Mouse (Mus musculus): Measurements from ENCODE around the gene Triobp. TPM values are rescaled to one million over a fixed set of nuclear protein-coding genes. Genes with fewer than 3 reads are reported as not detected.

Gene Triobp
- polyA plus RNA-seq, 1 experiment from 2014 or later, result 41.1 TPM

DNA sequence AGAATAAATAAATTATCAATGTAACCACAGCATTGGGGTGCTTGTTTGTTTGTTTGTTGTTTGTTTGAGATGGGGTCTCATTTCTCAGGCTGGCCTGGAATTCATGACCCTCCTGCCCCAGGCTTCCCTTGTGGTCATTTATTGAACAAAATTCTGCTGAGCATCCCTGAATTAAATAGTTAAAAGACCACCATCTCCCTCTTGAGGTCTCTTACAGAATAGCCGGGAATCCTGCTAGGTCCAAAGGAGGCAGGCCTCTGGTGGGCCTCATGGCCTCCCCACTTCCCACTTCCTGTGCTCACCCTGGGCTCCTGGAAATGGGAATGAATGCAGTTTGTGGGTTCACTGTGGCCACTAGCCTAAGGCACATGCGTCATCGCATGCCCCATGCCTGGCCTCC, 71.4 kb downstream of the Triobp start:
- Histone ChIP-seq H3K4me1 (ENCODE audit: control insufficient read depth in 2 of 2, insufficient read depth in 2 of 2, low read length in 2 of 2) (peaks cover 4 to 5% of the 10 kb centered on the region in 2 experiments), H3K9ac (ENCODE audit: low read length) (no peak overlapping the region), H3K4me3 (ENCODE audit: control insufficient read depth in 1 of 2, insufficient read depth in 1 of 2, low read depth in 1 of 2, low read length in 2 of 2) (no peak overlapping the region), H3K36me3 (ENCODE audit: control insufficient read depth, insufficient read depth, low read length) (no peaks in the 10 kb centered on the region), H3K27me3 (ENCODE audit: control insufficient read depth, insufficient read depth, low read length) (no peaks in the 10 kb centered on the region), H3K4me2 (ENCODE audit: low read length) (no peak overlapping the region), H3K9me3 (ENCODE audit: control insufficient read depth, low read length) (no peaks in the 10 kb centered on the region), H3K27ac (replicated peaks in 1 of 2; ENCODE audit: control insufficient read depth in 1 of 2, insufficient read depth in 1 of 2, low read depth in 2 of 2, low read length in 2 of 2) (no peak overlapping the region)
- ATAC-seq (ENCODE audit: insufficient number of reproducible peaks, insufficient read depth, low FRiP score, low read depth), result no peak
- WGBS, result 57% methylated on average over 3 of the region's 3 CpGs

DNA sequence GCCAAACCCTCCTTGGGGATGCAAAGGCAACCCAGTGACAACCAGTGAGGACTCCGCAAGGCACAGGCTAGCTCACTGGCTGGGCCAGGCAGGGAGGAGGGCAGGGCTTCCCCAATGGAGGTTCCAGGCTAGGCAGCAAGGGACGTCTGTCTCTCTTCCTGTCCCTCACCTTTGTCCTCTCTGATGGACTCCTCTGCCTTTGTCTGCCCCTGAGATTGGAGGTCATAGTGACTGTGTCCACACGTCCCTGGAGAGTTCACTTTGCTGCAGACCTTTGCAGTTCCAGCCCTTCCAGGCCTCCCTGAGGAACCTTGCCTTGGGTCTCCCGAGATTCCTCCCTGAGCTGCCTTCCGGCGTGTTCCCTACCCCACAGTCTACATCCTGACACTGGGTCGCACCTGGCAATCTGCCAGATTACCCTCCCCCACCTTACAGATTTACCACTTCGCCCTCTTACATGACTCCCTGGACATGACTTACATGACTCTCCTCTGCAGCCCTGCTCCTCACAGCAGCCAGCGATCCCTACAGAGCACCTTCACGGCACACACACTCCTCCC, 75.2 kb downstream of the Triobp start:
- H3K9ac ChIP-seq (ENCODE audit: low read length), result 0 out of 2 replicates have a peak overlapping the region, but pooled peaks have one; percentile 17
- H3K36me3 ChIP-seq (ENCODE audit: control insufficient read depth, insufficient read depth, low read length), result no peaks in the 10 kb centered on the region
- H3K27ac ChIP-seq (replicated peaks in 1 of 2; ENCODE audit: control insufficient read depth in 1 of 2, insufficient read depth in 1 of 2, low read depth in 2 of 2, low read length in 2 of 2), result no peak overlapping the region
- H3K9me3 ChIP-seq (ENCODE audit: control insufficient read depth, low read length), result no peaks in the 10 kb centered on the region
- H3K4me3 ChIP-seq (ENCODE audit: control insufficient read depth in 1 of 2, insufficient read depth in 1 of 2, low read depth in 1 of 2, low read length in 2 of 2), result no peak overlapping the region
- no peak overlapping the region for H3K4me2 ChIP-seq (ENCODE audit: low read length)
- peaks cover 13 to 19% of the 10 kb centered on the region in 2 experiments for H3K4me1 ChIP-seq (ENCODE audit: control insufficient read depth in 2 of 2, insufficient read depth in 2 of 2, low read length in 2 of 2)
- WGBS, result 48% methylated on average over 10 of the region's 10 CpGs
- ATAC-seq (ENCODE audit: insufficient number of reproducible peaks, insufficient read depth, low FRiP score, low read depth), result no peak
- no peaks in the 10 kb centered on the region for H3K27me3 ChIP-seq (ENCODE audit: control insufficient read depth, insufficient read depth, low read length)

DNA sequence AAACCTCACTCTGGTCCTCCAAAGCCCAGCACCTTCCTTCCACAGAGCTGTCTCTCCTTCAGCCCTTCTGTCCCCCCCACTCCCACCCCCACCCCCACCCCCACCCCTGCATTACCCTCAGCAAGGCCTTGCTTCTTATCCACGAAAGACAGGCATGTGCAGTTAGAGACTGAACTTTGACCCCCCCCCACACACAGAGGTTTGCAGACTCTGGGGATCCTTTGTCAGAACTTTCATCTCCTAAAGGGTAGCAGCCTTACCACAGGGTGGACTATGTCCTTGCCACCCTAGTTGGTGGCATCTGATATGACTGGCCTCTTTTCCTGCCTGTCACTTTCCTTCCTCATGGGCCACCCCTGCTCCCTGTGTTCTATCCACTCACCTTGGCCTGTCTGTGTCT, 75.8 kb downstream of the Triobp start:
- no peak overlapping the region for H3K27ac ChIP-seq (replicated peaks in 1 of 2; ENCODE audit: control insufficient read depth in 1 of 2, insufficient read depth in 1 of 2, low read depth in 2 of 2, low read length in 2 of 2)
- WGBS, result 83% methylated on average over 1 of the region's 1 CpGs

DNA sequence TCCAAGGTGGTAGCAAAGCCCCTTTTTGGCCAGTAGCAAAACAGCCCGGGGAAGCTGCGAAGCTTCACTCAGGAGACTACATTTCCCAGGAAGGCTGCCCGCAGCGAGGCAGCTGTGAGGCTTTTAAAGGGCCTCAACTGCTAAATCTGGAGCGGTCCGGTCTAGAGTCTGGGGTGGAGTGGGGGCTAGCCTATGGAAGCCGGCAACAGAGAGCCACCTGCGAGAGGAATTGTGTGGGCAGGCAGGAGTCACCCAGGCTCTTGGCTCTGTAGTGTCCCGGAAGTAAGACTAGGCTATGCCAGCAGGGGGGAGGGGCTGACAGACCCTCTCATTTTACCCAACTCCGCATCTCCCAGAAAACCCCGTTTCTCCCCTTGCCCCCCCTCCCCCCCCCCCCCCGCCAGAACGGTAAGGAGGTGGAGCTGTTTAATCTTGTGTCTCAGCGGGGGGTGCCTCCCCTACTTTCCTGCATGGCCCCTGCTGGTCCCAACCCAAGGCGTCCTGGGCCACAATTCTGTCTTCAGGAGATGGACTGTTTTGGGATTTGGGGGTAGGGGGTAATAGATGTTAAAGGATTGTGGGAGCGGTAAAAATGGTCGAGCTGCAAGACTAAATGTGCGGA, 78.3 kb downstream of the Triobp start:
- Histone ChIP-seq H3K4me2 (ENCODE audit: low read length) (peak overlapping the region; percentile 39), H3K27ac (replicated peaks in 1 of 2; ENCODE audit: control insufficient read depth in 1 of 2, insufficient read depth in 1 of 2, low read depth in 2 of 2, low read length in 2 of 2) (no peak overlapping the region), H3K4me3 (ENCODE audit: control insufficient read depth in 1 of 2, insufficient read depth in 1 of 2, low read depth in 1 of 2, low read length in 2 of 2) (peak overlapping the region in 1 of 2 experiments; percentile 0; a peak in 1 of 4 replicates), H3K9me3 (ENCODE audit: control insufficient read depth, low read length) (no peaks in the 10 kb centered on the region), H3K9ac (ENCODE audit: low read length) (peak overlapping the region; percentile 2; the same call in 1 of the 2 replicates), H3K36me3 (ENCODE audit: control insufficient read depth, insufficient read depth, low read length) (no peaks in the 10 kb centered on the region), H3K27me3 (ENCODE audit: control insufficient read depth, insufficient read depth, low read length) (no peaks in the 10 kb centered on the region), H3K4me1 (ENCODE audit: control insufficient read depth in 2 of 2, insufficient read depth in 2 of 2, low read length in 2 of 2) (peaks cover 24 to 26% of the 10 kb centered on the region in 2 experiments)
- no peak for ATAC-seq (ENCODE audit: insufficient number of reproducible peaks, insufficient read depth, low FRiP score, low read depth)
- 10% methylated on average over 15 of the region's 18 CpGs for WGBS

More for the DNA sequence above, 75.8 kb downstream of the Triobp start:
- H3K4me2 ChIP-seq (ENCODE audit: low read length), result no peak overlapping the region
- no peak overlapping the region for H3K4me3 ChIP-seq (ENCODE audit: control insufficient read depth in 1 of 2, insufficient read depth in 1 of 2, low read depth in 1 of 2, low read length in 2 of 2)
- no peak for ATAC-seq (ENCODE audit: insufficient number of reproducible peaks, insufficient read depth, low FRiP score, low read depth)
- peaks cover 13 to 19% of the 10 kb centered on the region in 2 experiments for H3K4me1 ChIP-seq (ENCODE audit: control insufficient read depth in 2 of 2, insufficient read depth in 2 of 2, low read length in 2 of 2)
- H3K36me3 ChIP-seq (ENCODE audit: control insufficient read depth, insufficient read depth, low read length), result no peaks in the 10 kb centered on the region
- no peak overlapping the region for H3K9ac ChIP-seq (ENCODE audit: low read length)
- no peaks in the 10 kb centered on the region for H3K27me3 ChIP-seq (ENCODE audit: control insufficient read depth, insufficient read depth, low read length)
- H3K9me3 ChIP-seq (ENCODE audit: control insufficient read depth, low read length), result no peaks in the 10 kb centered on the region

DNA sequence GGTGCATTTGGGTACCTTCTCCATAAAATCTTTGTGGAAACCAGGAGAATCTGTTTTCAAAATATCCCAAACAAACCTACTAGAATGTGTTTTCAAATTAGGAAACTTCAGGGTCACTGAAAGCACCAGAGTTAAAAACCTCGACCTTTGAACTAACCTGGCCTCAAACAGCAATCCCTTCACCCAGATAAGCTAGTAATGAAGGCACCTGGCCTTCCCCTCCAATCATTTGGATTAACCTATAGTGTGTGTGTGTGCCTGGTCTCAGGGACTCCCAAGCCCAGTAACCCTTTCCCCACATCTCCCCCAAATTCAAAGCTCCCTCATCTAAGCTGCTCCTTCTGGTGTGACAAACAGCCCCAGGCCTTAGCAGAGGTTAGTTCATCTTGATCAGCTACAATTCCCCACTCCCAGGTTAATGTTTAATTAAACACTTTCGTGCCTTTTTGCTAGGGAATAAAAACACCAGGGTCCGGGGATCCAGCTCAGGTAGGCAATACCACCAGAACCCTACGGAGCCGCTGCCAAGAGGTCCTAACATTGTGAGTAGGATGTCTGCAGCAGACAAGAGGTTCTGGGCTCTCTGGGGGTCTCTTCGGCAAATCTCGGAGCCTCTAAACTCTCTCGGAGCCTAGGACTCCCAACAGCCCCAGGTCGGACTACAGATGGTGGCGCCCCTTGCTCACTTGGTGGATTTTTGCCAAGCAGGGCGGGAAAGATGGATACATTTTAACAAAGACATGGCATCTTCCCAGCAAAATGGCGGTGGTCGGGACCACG, 79.2 kb downstream of the Triobp start:
- Histone ChIP-seq H3K4me2 (ENCODE audit: low read length) (peak overlapping the region; percentile 97), H3K27ac (replicated peaks in 1 of 2; ENCODE audit: control insufficient read depth in 1 of 2, insufficient read depth in 1 of 2, low read depth in 2 of 2, low read length in 2 of 2) (no peak overlapping the region), H3K27me3 (ENCODE audit: control insufficient read depth, insufficient read depth, low read length) (no peaks in the 10 kb centered on the region), H3K9me3 (ENCODE audit: control insufficient read depth, low read length) (no peaks in the 10 kb centered on the region), H3K36me3 (ENCODE audit: control insufficient read depth, insufficient read depth, low read length) (no peaks in the 10 kb centered on the region), H3K4me3 (ENCODE audit: control insufficient read depth in 1 of 2, insufficient read depth in 1 of 2, low read depth in 1 of 2, low read length in 2 of 2) (peak overlapping the region; percentile 64 to 81; a peak in 2 of 4 replicates), H3K9ac (ENCODE audit: low read length) (no peak overlapping the region), H3K4me1 (ENCODE audit: control insufficient read depth in 2 of 2, insufficient read depth in 2 of 2, low read length in 2 of 2) (peaks cover 29 to 31% of the 10 kb centered on the region in 2 experiments)
- ATAC-seq (ENCODE audit: insufficient number of reproducible peaks, insufficient read depth, low FRiP score, low read depth), result no peak
- WGBS, result 51% methylated on average over 14 of the region's 14 CpGs

DNA sequence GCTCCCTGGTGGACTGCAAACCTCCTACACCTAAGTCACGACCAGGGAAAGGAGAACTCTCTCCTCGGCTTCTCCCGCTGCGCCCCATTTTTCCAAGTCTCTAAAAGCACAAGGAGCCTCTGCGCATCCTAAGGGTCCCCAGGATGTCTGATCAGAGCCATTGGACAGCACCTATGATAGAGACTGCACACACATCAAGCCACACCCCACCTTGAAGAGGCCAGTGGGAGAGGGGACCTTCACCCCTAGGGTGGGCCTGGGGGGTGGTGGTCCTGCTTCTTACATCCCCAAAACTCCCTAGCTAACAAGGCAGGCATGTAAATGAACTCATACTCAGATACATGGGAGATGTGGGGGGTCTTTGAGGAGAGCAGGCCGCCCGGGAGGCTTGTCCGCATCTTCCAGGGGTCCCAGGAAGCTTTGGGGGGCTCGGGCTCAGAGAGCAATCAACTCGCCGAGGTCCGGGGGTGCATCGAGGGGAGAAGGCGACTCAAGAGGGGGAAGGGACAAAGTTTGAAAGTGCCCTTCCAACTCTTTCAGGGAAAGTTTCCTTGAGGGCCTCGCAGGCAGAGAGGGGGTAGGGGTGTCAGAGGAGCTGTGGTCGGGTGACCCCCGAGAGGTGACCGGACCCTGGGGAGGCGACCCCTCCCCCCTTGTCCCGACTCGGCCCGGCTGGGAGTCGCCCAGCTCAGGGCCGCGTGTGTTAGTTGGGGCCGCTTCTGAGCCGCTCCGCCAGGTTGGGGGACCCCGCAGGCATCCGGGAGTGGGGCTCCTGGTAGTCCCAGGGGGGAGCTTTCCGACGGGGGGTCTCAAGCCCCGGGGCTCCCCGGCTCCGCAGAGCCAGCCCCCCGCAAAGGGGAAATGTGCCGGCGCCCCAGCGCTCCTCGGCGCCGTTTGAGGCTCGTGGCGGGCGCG, 80.0 kb downstream of the Triobp start:
- ATAC-seq (ENCODE audit: insufficient number of reproducible peaks, insufficient read depth, low FRiP score, low read depth), result no peak
- peak overlapping the region; percentile 97 for H3K4me2 ChIP-seq (ENCODE audit: low read length)
- peaks cover 29 to 31% of the 10 kb centered on the region in 2 experiments for H3K4me1 ChIP-seq (ENCODE audit: control insufficient read depth in 2 of 2, insufficient read depth in 2 of 2, low read length in 2 of 2)
- 5% methylated on average over 45 of the region's 46 CpGs for WGBS
- peak overlapping the region; percentile 64 to 81 for H3K4me3 ChIP-seq (ENCODE audit: control insufficient read depth in 1 of 2, insufficient read depth in 1 of 2, low read depth in 1 of 2, low read length in 2 of 2)
- no peaks in the 10 kb centered on the region for H3K9me3 ChIP-seq (ENCODE audit: control insufficient read depth, low read length)
- H3K27ac ChIP-seq (replicated peaks in 1 of 2; ENCODE audit: control insufficient read depth in 1 of 2, insufficient read depth in 1 of 2, low read depth in 2 of 2, low read length in 2 of 2), result peak overlapping the region; percentile 85 to 95
- no peaks in the 10 kb centered on the region for H3K36me3 ChIP-seq (ENCODE audit: control insufficient read depth, insufficient read depth, low read length)
- peak overlapping the region; percentile 99 for H3K9ac ChIP-seq (ENCODE audit: low read length)
- H3K27me3 ChIP-seq (ENCODE audit: control insufficient read depth, insufficient read depth, low read length), result no peaks in the 10 kb centered on the region

DNA sequence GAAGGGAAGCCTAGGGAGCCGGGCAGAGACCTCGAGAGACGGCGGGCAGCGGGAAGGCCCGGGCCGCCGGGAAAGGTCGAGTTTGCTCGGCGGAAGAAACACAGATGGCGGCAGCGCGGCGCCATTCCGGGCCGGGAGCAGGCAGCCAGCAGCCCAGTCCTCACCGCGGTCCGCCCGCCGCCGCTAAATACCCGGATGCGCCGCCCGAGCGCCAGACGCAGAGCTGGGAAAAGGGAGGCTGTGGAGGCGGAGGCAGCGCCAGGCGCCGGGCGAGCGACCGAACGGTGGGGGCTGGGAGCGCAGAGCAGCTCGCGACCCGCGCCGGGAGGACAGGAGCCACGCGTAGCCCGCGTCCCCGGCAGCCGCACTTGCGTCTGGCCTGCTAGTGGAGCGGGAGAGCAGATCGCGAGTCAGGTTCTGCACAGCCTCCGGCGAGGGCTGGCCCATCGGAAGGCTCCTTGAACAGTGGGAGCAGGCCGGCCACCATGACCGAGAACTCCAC, 80.8 kb downstream of the Triobp start, which contains the start of gene H1f0:
H1f0 (plus strand) TSS at position 214 of the 502 bp plus-strand sequence.
- Histone ChIP-seq H3K27ac (replicated peaks in 1 of 2; ENCODE audit: control insufficient read depth in 1 of 2, insufficient read depth in 1 of 2, low read depth in 2 of 2, low read length in 2 of 2) (peak within 1 kb of the TSS; percentile 85 to 95), H3K36me3 (ENCODE audit: control insufficient read depth, insufficient read depth, low read length) (no peaks in the 10 kb centered on the region), H3K4me1 (ENCODE audit: control insufficient read depth in 2 of 2, insufficient read depth in 2 of 2, low read length in 2 of 2) (peaks cover 24 to 27% of the 10 kb centered on the region in 2 experiments), H3K9me3 (ENCODE audit: control insufficient read depth, low read length) (no peaks in the 10 kb centered on the region), H3K27me3 (ENCODE audit: control insufficient read depth, insufficient read depth, low read length) (no peaks in the 10 kb centered on the region), H3K4me2 (ENCODE audit: low read length) (peak within 1 kb of the TSS; percentile 97), H3K9ac (ENCODE audit: low read length) (peak within 1 kb of the TSS; percentile 99), H3K4me3 (ENCODE audit: control insufficient read depth in 1 of 2, insufficient read depth in 1 of 2, low read depth in 1 of 2, low read length in 2 of 2) (peak within 1 kb of the TSS; percentile 64 to 81)
- WGBS, result 0% methylated on average over 43 of the region's 58 CpGs
- peak; percentile 49 for ATAC-seq (ENCODE audit: insufficient number of reproducible peaks, insufficient read depth, low FRiP score, low read depth)

All from heart, embryonic 14.5 days (tissue).